Mouse (Mus musculus) liver, adult 2 months (tissue): Measurements from ENCODE around the gene Sowahb. TPM values are rescaled to one million over a fixed set of nuclear protein-coding genes. Genes with fewer than 3 reads are reported as not detected.

Experiments used
- DNase-seq: peaks from one replicate; pipeline ENCODE4 v3.0.0-alpha.2; 2011; ENCODE audit warnings: low read depth, low spot score; ENCODE audit errors: extremely low read depth
- H3K27ac ChIP-seq: fragments of 200-500 bp; replicated peaks from 2 replicates; pipeline ENCODE4 v1.5.1; 2012; ENCODE audit warnings: low read depth, mild to moderate bottlenecking, control low read depth, inconsistent platforms, low read length; ENCODE audit not compliant: insufficient read depth
- H3K27me3 ChIP-seq: fragments of 200-500 bp; 2 replicates; pipeline ENCODE4 v1.6.1; 2012; ENCODE audit warnings: mild to moderate bottlenecking, moderate library complexity, low read length, inconsistent platforms; ENCODE audit not compliant: control insufficient read depth, insufficient read depth
- H3K36me3 ChIP-seq: fragments of 200-500 bp; 2 replicates; pipeline ENCODE4 v1.6.1; 2012; ENCODE audit warnings: low read length, inconsistent platforms; ENCODE audit not compliant: control insufficient read depth, insufficient read depth
- H3K4me1 ChIP-seq: fragments of 200-500 bp; 2 replicates; pipeline ENCODE4 v1.6.1; 2011; ENCODE audit warnings: low read length; ENCODE audit not compliant: control insufficient read depth, insufficient read depth
- H3K4me3 ChIP-seq: fragments of 200-500 bp; 2 replicates; pipeline ENCODE4 v1.5.1; 2011; ENCODE audit warnings: low read depth, mild to moderate bottlenecking, control low read depth, low read length, moderate library complexity; ENCODE audit not compliant: insufficient read depth
- H3K79me2 ChIP-seq: fragments of 200-500 bp; 2 replicates; pipeline ENCODE4 v1.6.1; 2012; ENCODE audit warnings: inconsistent platforms, mild to moderate bottlenecking, low read length, moderate library complexity; ENCODE audit not compliant: control insufficient read depth, insufficient read depth
- H3K9ac ChIP-seq: fragments of 200-500 bp; 2 replicates; pipeline ENCODE4 v1.6.1; 2012; ENCODE audit warnings: low read depth, mild to moderate bottlenecking, control low read depth, inconsistent platforms, low read length
- CTCF ChIP-seq: fragments of 200-500 bp; IDR thresholded peaks from 2 replicates; pipeline ENCODE4 v1.5.1; 2011; ENCODE audit warnings: low read depth, low read length, control low read depth
- POLR2A ChIP-seq: fragments of 200-500 bp; IDR thresholded peaks from 2 replicates; pipeline ENCODE4 v1.6.1; 2011; ENCODE audit warnings: low read length, control low read depth; ENCODE audit not compliant: insufficient read depth; ENCODE audit errors: extremely low read depth
- WGBS: fragments of 180-500 bp; shearing (Covaris S2); methylation state at CpG from one replicate; pipeline ENCODE4 v1.1.7; 2018; 5-methylcytosine and 5-hydroxymethylcytosine counted together
- polyA plus RNA-seq: library from polyadenylated mRNA; depleted of rRNA; stranded (reverse); fragments of >200 nt; gene quantifications from 2 replicates; pipeline ENCODE4 v1.2.3, GENCODE M21; 2012; rRNA removed
- total RNA-seq: library from RNA; depleted of rRNA; stranded (reverse); fragments of >200 nt; gene quantifications from 2 replicates; pipeline ENCODE4 v1.2.3, GENCODE M21; 2014; rRNA removed

The Sowahb gene
- total RNA-seq = 1.2 and 1.6 TPM in 2 replicates
- polyA plus RNA-seq = 3.4 and 3.9 TPM in 2 replicates

- Histone ChIP-seq H3K36me3 (no peaks in the 10 kb centered on the region), H3K4me3 (peak within 1 kb of the TSS; percentile 95), H3K9ac (peak within 1 kb of the TSS; percentile 93), H3K79me2 (peaks cover 9% of the 10 kb centered on the region; the same call in 1 of the 2 replicates), H3K27ac (peak within 1 kb of the TSS; percentile 80), H3K27me3 (no peaks in the 10 kb centered on the region), H3K4me1 (peaks cover 23% of the 10 kb centered on the region)
- 0 out of 2 replicates have a peak, but pooled peaks have one; percentile 37 for TF ChIP-seq POLR2A
- TF ChIP-seq CTCF = 0 out of 2 replicates have a peak, but pooled peaks have one; percentile 13
- WGBS = 1% methylated on average over 68 of the region's 68 CpGs
- peak; percentile 83 for DNase-seq
Measured at GRCm38 (mm10) chr5:93044584-93045370, at the start of gene Sowahb. Sowahb (minus strand) TSS chr5:93045022.

DNA sequence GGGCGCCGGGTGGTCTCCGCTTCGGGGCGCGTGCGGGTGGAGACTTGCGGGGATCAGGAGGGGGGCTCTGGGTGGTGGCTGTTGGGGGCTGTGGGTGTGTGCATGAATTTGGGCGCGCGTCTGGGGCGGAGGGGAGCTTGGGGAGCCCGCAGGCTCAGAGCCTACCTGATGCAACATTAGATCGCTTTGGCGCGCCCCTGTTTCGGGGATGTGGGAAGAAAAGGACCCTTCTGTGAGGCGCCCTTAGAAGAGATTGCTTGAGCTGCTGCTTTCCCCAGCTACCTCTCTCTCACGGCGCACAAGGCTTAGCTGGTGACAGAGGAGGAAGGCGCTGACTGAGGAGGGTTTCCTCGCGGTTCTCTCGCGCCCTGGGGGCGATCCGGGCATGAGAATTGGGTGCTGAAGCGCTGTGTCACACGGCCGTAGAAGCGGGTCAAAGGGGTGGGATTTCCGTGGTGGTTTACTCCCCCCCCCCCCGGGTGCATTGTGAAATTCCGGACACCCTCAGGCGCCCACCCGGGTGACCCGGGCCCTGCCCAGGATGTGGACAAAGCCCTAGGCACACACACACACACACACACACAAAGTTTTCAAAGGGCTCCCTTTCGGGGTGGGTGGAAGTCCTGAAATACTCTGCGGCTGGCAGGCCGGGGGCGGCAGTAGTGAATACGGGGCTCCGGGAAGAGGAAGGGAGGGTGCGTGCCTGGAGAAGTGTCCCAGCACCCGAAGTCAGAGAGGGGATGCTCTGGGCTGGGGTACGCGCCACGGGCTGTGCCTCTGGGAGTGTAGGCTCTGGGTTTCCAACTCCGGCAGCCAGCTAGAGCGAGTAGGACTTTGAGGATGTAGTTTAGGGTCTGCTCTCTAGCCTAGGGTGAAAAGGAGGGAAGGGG lies 49.1 kb upstream of the Sowahb start:
- Histone ChIP-seq H3K27ac (peak overlapping the region; percentile 17), H3K27me3 (no peaks in the 10 kb centered on the region), H3K4me1 (peaks cover 4% of the 10 kb centered on the region; the same call in 1 of the 2 replicates), H3K9ac (peak overlapping the region; percentile 85), H3K79me2 (peaks cover 4% of the 10 kb centered on the region; the same call in 1 of the 2 replicates), H3K36me3 (no peaks in the 10 kb centered on the region), H3K4me3 (peak overlapping the region; percentile 82)
- DNase-seq = no peak
- TF ChIP-seq POLR2A = no peak
- no peak for TF ChIP-seq CTCF
- WGBS = 2% methylated on average over 49 of the region's 50 CpGs

DNA sequence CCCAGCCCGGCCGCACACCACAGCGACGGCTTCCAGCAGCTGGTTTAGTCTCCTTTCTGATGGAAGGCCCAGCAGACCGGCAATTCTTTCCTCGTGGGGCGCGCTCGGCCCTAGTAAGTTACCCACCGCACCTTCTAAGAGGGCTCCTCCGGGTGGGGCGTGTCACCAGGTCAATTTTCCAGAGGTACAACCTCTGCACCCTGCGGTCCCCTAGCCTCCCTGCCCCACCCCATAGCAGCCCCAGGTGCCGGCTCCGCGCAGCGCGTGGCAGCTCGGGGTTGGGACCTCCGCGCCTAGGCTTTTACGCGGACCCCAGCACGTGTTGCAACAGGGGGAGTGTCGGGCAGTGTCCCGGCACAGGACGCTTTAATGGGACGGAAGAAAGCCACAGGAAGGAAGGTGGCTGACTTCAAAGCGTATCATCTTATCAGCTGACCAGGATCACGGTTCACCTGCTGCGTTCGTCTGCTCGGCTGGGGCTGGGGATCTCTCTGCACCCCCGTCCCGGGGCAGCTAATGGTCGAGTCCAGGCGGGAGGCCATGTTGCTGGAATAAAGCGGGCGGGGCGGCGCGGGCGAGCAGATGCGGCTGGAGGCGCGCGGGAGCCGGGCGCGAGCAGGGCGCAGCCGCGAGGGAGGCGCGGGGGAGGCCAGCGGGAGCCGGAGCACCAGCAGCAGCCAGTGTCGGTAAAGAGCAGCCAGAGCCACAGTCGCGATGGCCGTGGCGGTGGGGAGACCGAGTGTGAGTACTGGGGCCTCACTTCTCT lies 48.2 kb upstream of the Sowahb start, which contains the start of gene Sept11:
Sept11 (plus strand) TSS at position 581 of the 766 bp plus-strand sequence.
- Histone ChIP-seq H3K4me3 (peak within 1 kb of the TSS; percentile 82), H3K36me3 (no peaks in the 10 kb centered on the region), H3K79me2 (peaks cover 4% of the 10 kb centered on the region; the same call in 1 of the 2 replicates), H3K27ac (peak within 1 kb of the TSS; percentile 17), H3K9ac (peak within 1 kb of the TSS; percentile 85), H3K27me3 (no peaks in the 10 kb centered on the region), H3K4me1 (peaks cover 4% of the 10 kb centered on the region; the same call in 1 of the 2 replicates)
- TF ChIP-seq POLR2A (peak; percentile 58), CTCF (no peak)
- under 1% methylated on average over 63 of the region's 63 CpGs for WGBS
- peak; percentile 66 for DNase-seq

GRCm38 (mm10) chr5:93092147-93092781 lies 47.4 kb upstream of the Sowahb start:
- peak; percentile 41 for DNase-seq
- H3K4me3 ChIP-seq = peak overlapping the region; percentile 82
- 12% methylated on average over 28 of the region's 28 CpGs for WGBS

More at GRCm38 (mm10) chr5:93092147-93092781, 47.4 kb upstream of the Sowahb start:
- Histone ChIP-seq H3K36me3 (no peaks in the 10 kb centered on the region), H3K27me3 (no peaks in the 10 kb centered on the region), H3K27ac (no peak overlapping the region), H3K79me2 (peaks cover 4% of the 10 kb centered on the region; the same call in 1 of the 2 replicates), H3K9ac (peak overlapping the region; percentile 3; the same call in 1 of the 2 replicates), H3K4me1 (peaks cover 4% of the 10 kb centered on the region; the same call in 1 of the 2 replicates)
- no peak for TF ChIP-seq POLR2A
- TF ChIP-seq CTCF = no peak
